Mouse (Mus musculus): ENCODE measurements around the gene Eepd1. TPM values are rescaled to one million over a fixed set of nuclear protein-coding genes. Genes with fewer than 3 reads are reported as not detected.

Eepd1 gene
- polyA plus RNA-seq, 1 experiment: 4.1 TPM

GRCm38 (mm10) chr9:25499306-25499705, 18.0 kb downstream of the Eepd1 start:
- peaks cover 1% of the 10 kb centered on the region for H3K4me1 ChIP-seq (ENCODE audit: control insufficient read depth, insufficient read depth, low read length)
- TF ChIP-seq POLR2A (IDR thresholded peaks at IDR 0.05; ENCODE audit: low read depth, low read length) (no peak), CTCF (IDR thresholded peaks at IDR 0.05; ENCODE audit: borderline replicate concordance, insufficient read depth, low read length) (no peak)
- no peak overlapping the region for H3K27ac ChIP-seq (ENCODE audit: insufficient read depth, low read length)
- H3K4me3 ChIP-seq (ENCODE audit: insufficient read depth, low read length): no peak overlapping the region

GRCm38 (mm10) chr9:25500031-25500430, 18.7 kb downstream of the Eepd1 start:
- Histone ChIP-seq H3K27ac (ENCODE audit: insufficient read depth, low read length) (no peak overlapping the region), H3K4me1 (ENCODE audit: control insufficient read depth, insufficient read depth, low read length) (no peaks in the 10 kb centered on the region), H3K4me3 (ENCODE audit: insufficient read depth, low read length) (no peak overlapping the region)
- TF ChIP-seq POLR2A (IDR thresholded peaks at IDR 0.05; ENCODE audit: low read depth, low read length): no peak
- no peak for TF ChIP-seq CTCF (IDR thresholded peaks at IDR 0.05; ENCODE audit: borderline replicate concordance, insufficient read depth, low read length)

GRCm38 (mm10) chr9:25508825-25509224, 27.5 kb downstream of the Eepd1 start:
- Histone ChIP-seq H3K27ac (ENCODE audit: insufficient read depth, low read length) (no peak overlapping the region), H3K4me3 (ENCODE audit: insufficient read depth, low read length) (no peak overlapping the region), H3K4me1 (ENCODE audit: control insufficient read depth, insufficient read depth, low read length) (no peaks in the 10 kb centered on the region)
- TF ChIP-seq CTCF (IDR thresholded peaks at IDR 0.05; ENCODE audit: borderline replicate concordance, insufficient read depth, low read length) (no peak), POLR2A (IDR thresholded peaks at IDR 0.05; ENCODE audit: low read depth, low read length) (no peak)

- no peaks in the 10 kb centered on the region for H3K4me1 ChIP-seq (ENCODE audit: control insufficient read depth, insufficient read depth, low read length)
- TF ChIP-seq CTCF (IDR thresholded peaks at IDR 0.05; ENCODE audit: borderline replicate concordance, insufficient read depth, low read length): no peak
- no peak for TF ChIP-seq POLR2A (IDR thresholded peaks at IDR 0.05; ENCODE audit: low read depth, low read length)
- no peak overlapping the region for H3K4me3 ChIP-seq (ENCODE audit: insufficient read depth, low read length)
- H3K27ac ChIP-seq (ENCODE audit: insufficient read depth, low read length): no peak overlapping the region
Observed at GRCm38 (mm10) chr9:25510572-25510971, 29.2 kb downstream of the Eepd1 start.

GRCm38 (mm10) chr9:25513050-25513449, 31.7 kb downstream of the Eepd1 start:
- Histone ChIP-seq H3K4me3 (ENCODE audit: insufficient read depth, low read length) (no peak overlapping the region), H3K4me1 (ENCODE audit: control insufficient read depth, insufficient read depth, low read length) (no peaks in the 10 kb centered on the region), H3K27ac (ENCODE audit: insufficient read depth, low read length) (no peak overlapping the region)
- TF ChIP-seq POLR2A (IDR thresholded peaks at IDR 0.05; ENCODE audit: low read depth, low read length) (no peak), CTCF (IDR thresholded peaks at IDR 0.05; ENCODE audit: borderline replicate concordance, insufficient read depth, low read length) (no peak)

GRCm38 (mm10) chr9:25513556-25513955, 32.2 kb downstream of the Eepd1 start:
- no peak for TF ChIP-seq CTCF (IDR thresholded peaks at IDR 0.05; ENCODE audit: borderline replicate concordance, insufficient read depth, low read length)
- no peak for TF ChIP-seq POLR2A (IDR thresholded peaks at IDR 0.05; ENCODE audit: low read depth, low read length)
- no peak overlapping the region for H3K27ac ChIP-seq (ENCODE audit: insufficient read depth, low read length)
- H3K4me1 ChIP-seq (ENCODE audit: control insufficient read depth, insufficient read depth, low read length): no peaks in the 10 kb centered on the region
- H3K4me3 ChIP-seq (ENCODE audit: insufficient read depth, low read length): no peak overlapping the region

GRCm38 (mm10) chr9:25516640-25517039, 35.3 kb downstream of the Eepd1 start:
- TF ChIP-seq CTCF (IDR thresholded peaks at IDR 0.05; ENCODE audit: borderline replicate concordance, insufficient read depth, low read length): no peak
- TF ChIP-seq POLR2A (IDR thresholded peaks at IDR 0.05; ENCODE audit: low read depth, low read length): no peak
- Histone ChIP-seq H3K4me3 (ENCODE audit: insufficient read depth, low read length) (no peak overlapping the region), H3K4me1 (ENCODE audit: control insufficient read depth, insufficient read depth, low read length) (no peaks in the 10 kb centered on the region), H3K27ac (ENCODE audit: insufficient read depth, low read length) (no peak overlapping the region)

GRCm38 (mm10) chr9:25517982-25518381, 36.6 kb downstream of the Eepd1 start:
- no peak overlapping the region for H3K27ac ChIP-seq (ENCODE audit: insufficient read depth, low read length)
- TF ChIP-seq CTCF (IDR thresholded peaks at IDR 0.05; ENCODE audit: borderline replicate concordance, insufficient read depth, low read length) (no peak), POLR2A (IDR thresholded peaks at IDR 0.05; ENCODE audit: low read depth, low read length) (no peak)
- no peak overlapping the region for H3K4me3 ChIP-seq (ENCODE audit: insufficient read depth, low read length)
- H3K4me1 ChIP-seq (ENCODE audit: control insufficient read depth, insufficient read depth, low read length): no peaks in the 10 kb centered on the region

- Histone ChIP-seq H3K27ac (ENCODE audit: insufficient read depth, low read length) (no peak overlapping the region), H3K4me1 (ENCODE audit: control insufficient read depth, insufficient read depth, low read length) (no peaks in the 10 kb centered on the region), H3K4me3 (ENCODE audit: insufficient read depth, low read length) (no peak overlapping the region)
- no peak for TF ChIP-seq CTCF (IDR thresholded peaks at IDR 0.05; ENCODE audit: borderline replicate concordance, insufficient read depth, low read length)
- no peak for TF ChIP-seq POLR2A (IDR thresholded peaks at IDR 0.05; ENCODE audit: low read depth, low read length)
Observed at GRCm38 (mm10) chr9:25519193-25519592, 37.8 kb downstream of the Eepd1 start.

GRCm38 (mm10) chr9:25520826-25521225, 39.5 kb downstream of the Eepd1 start:
- Histone ChIP-seq H3K4me1 (ENCODE audit: control insufficient read depth, insufficient read depth, low read length) (no peaks in the 10 kb centered on the region), H3K4me3 (ENCODE audit: insufficient read depth, low read length) (no peak overlapping the region), H3K27ac (ENCODE audit: insufficient read depth, low read length) (no peak overlapping the region)
- TF ChIP-seq CTCF (IDR thresholded peaks at IDR 0.05; ENCODE audit: borderline replicate concordance, insufficient read depth, low read length): no peak

- H3K4me3 ChIP-seq (ENCODE audit: insufficient read depth, low read length): no peak overlapping the region
- no peak for TF ChIP-seq POLR2A (IDR thresholded peaks at IDR 0.05; ENCODE audit: low read depth, low read length)
- no peak for TF ChIP-seq CTCF (IDR thresholded peaks at IDR 0.05; ENCODE audit: borderline replicate concordance, insufficient read depth, low read length)
- no peak overlapping the region for H3K27ac ChIP-seq (ENCODE audit: insufficient read depth, low read length)
- H3K4me1 ChIP-seq (ENCODE audit: control insufficient read depth, insufficient read depth, low read length): peaks cover 7% of the 10 kb centered on the region; the same call in 1 of the 2 replicates
Observed at GRCm38 (mm10) chr9:25521825-25522224, 40.5 kb downstream of the Eepd1 start.

Measured in embryonic fibroblast, embryonic 13.5 days (primary cell).